Mouse (Mus musculus): ENCODE results near the gene Hebp2. TPM values are rescaled to one million over a fixed set of nuclear protein-coding genes. Genes with fewer than 3 reads are reported as not detected.
"Not testable (repeated sequence)": the region's sequence is repeated elsewhere in the genome, so short reads cannot be mapped to it uniquely, and the experiment has no call there.

Gene Hebp2
- 13.5 and 16.2 TPM in 2 replicates for polyA plus RNA-seq (2015; fragmentation: Nextera tagmentation; extraction: Ambion mirVana)

GRCm38 (mm10) chr10:18545813-18546235 is at the start of gene Hebp2:
Gene Hebp2 (minus strand): TSS chr10:18546076.
- H3K27me3 ChIP-seq (replicated peaks), result peaks cover 9% of the 10 kb centered on the region; the same call in 1 of the 2 replicates
- WGBS, result 0% methylated on average over 22 of the region's 22 CpGs
- H3K4me2 ChIP-seq, result peak within 1 kb of the TSS; percentile 87
- H3K4me3 ChIP-seq, result peak within 1 kb of the TSS; percentile 78
- ATAC-seq (ENCODE audit: extremely low read depth, insufficient number of reproducible peaks, low FRiP score, low TSS enrichment), result peak; percentile 39; the same call in 1 of the 2 replicates
- H3K4me1 ChIP-seq, result peaks cover 23% of the 10 kb centered on the region
- peak within 1 kb of the TSS; percentile 88 for H3K9ac ChIP-seq
- H3K27ac ChIP-seq (replicated peaks), result no peak within 1 kb of the TSS
- H3K36me3 ChIP-seq, result peaks cover 2% of the 10 kb centered on the region; the same call in 1 of the 2 replicates
- H3K9me3 ChIP-seq, result no peaks in the 10 kb centered on the region

GRCm38 (mm10) chr10:18589455-18589854 is 43.6 kb upstream of the Hebp2 start:
- H3K9me3 ChIP-seq, result no peaks in the 10 kb centered on the region
- no peaks in the 10 kb centered on the region for H3K4me1 ChIP-seq
- no peak for ATAC-seq (ENCODE audit: extremely low read depth, insufficient number of reproducible peaks, low FRiP score, low TSS enrichment)
- no peak overlapping the region for H3K9ac ChIP-seq
- WGBS, result 70% methylated on average over 5 of the region's 5 CpGs
- no peak overlapping the region for H3K4me2 ChIP-seq
- no peak overlapping the region for H3K4me3 ChIP-seq
- no peak overlapping the region for H3K27ac ChIP-seq (replicated peaks)
- no peaks in the 10 kb centered on the region for H3K36me3 ChIP-seq
- no peaks in the 10 kb centered on the region; the same call in 1 of the 2 replicates for H3K27me3 ChIP-seq (replicated peaks)

- H3K4me1 ChIP-seq, result no peaks in the 10 kb centered on the region
- no peak for ATAC-seq (ENCODE audit: extremely low read depth, insufficient number of reproducible peaks, low FRiP score, low TSS enrichment)
- no peaks in the 10 kb centered on the region for H3K9me3 ChIP-seq
- WGBS, result 38% methylated on average over 7 of the region's 7 CpGs
- H3K36me3 ChIP-seq, result no peaks in the 10 kb centered on the region
- H3K9ac ChIP-seq, result no peak overlapping the region
- H3K4me2 ChIP-seq, result no peak overlapping the region
- no peak overlapping the region for H3K27ac ChIP-seq (replicated peaks)
- H3K27me3 ChIP-seq (replicated peaks), result no peaks in the 10 kb centered on the region
- no peak overlapping the region for H3K4me3 ChIP-seq
Observed at GRCm38 (mm10) chr10:18584188-18584587, 38.3 kb upstream of the Hebp2 start.

- Histone ChIP-seq H3K4me3 (no peak overlapping the region), H3K27me3 (replicated peaks) (no peaks in the 10 kb centered on the region), H3K4me1 (no peaks in the 10 kb centered on the region), H3K36me3 (no peaks in the 10 kb centered on the region), H3K9me3 (no peaks in the 10 kb centered on the region), H3K9ac (no peak overlapping the region), H3K27ac (replicated peaks) (no peak overlapping the region), H3K4me2 (no peak overlapping the region)
- no peak for ATAC-seq (ENCODE audit: extremely low read depth, insufficient number of reproducible peaks, low FRiP score, low TSS enrichment)
- WGBS, result 51% methylated on average over 2 of the region's 2 CpGs
Observed at GRCm38 (mm10) chr10:18572581-18572980, 26.7 kb upstream of the Hebp2 start.

- H3K4me1 ChIP-seq, result no peaks in the 10 kb centered on the region
- H3K27me3 ChIP-seq (replicated peaks), result no peaks in the 10 kb centered on the region
- no peak overlapping the region for H3K9ac ChIP-seq
- WGBS, result 5% methylated on average over 4 of the region's 4 CpGs
- no peak overlapping the region for H3K4me3 ChIP-seq
- H3K4me2 ChIP-seq, result no peak overlapping the region
- H3K27ac ChIP-seq (replicated peaks), result no peak overlapping the region
- H3K9me3 ChIP-seq, result no peaks in the 10 kb centered on the region
- no peak for ATAC-seq (ENCODE audit: extremely low read depth, insufficient number of reproducible peaks, low FRiP score, low TSS enrichment)
- H3K36me3 ChIP-seq, result no peaks in the 10 kb centered on the region
Observed at GRCm38 (mm10) chr10:18562940-18563339, 17.1 kb upstream of the Hebp2 start.

- WGBS, result 43% methylated on average over 5 of the region's 5 CpGs
Observed at GRCm38 (mm10) chr10:18561445-18561844, 15.6 kb upstream of the Hebp2 start.

GRCm38 (mm10) chr10:18559076-18559475 is 13.2 kb upstream of the Hebp2 start:
- not testable (repeated sequence) for H3K9me3 ChIP-seq; H3K4me2 ChIP-seq; H3K4me3 ChIP-seq; H3K9ac ChIP-seq; ATAC-seq (ENCODE audit: extremely low read depth, insufficient number of reproducible peaks, low FRiP score, low TSS enrichment); H3K4me1 ChIP-seq; H3K27me3 ChIP-seq (replicated peaks); H3K36me3 ChIP-seq; H3K27ac ChIP-seq (replicated peaks)
- 71% methylated on average over 9 of the region's 9 CpGs for WGBS

More at GRCm38 (mm10) chr10:18561445-18561844, 15.6 kb upstream of the Hebp2 start:
- no peaks in the 10 kb centered on the region for H3K4me1 ChIP-seq
- no peak overlapping the region for H3K27ac ChIP-seq (replicated peaks)
- H3K4me2 ChIP-seq, result no peak overlapping the region
- H3K9me3 ChIP-seq, result no peaks in the 10 kb centered on the region
- no peaks in the 10 kb centered on the region for H3K36me3 ChIP-seq
- H3K9ac ChIP-seq, result no peak overlapping the region
- H3K27me3 ChIP-seq (replicated peaks), result no peaks in the 10 kb centered on the region
- ATAC-seq (ENCODE audit: extremely low read depth, insufficient number of reproducible peaks, low FRiP score, low TSS enrichment), result no peak
- no peak overlapping the region for H3K4me3 ChIP-seq

- 4% methylated on average over 33 of the region's 35 CpGs for WGBS
- H3K27me3 ChIP-seq (replicated peaks), result peaks cover 9% of the 10 kb centered on the region; the same call in 1 of the 2 replicates
- no peaks in the 10 kb centered on the region for H3K36me3 ChIP-seq
- peak overlapping the region; percentile 71 for H3K9ac ChIP-seq
- peak overlapping the region; percentile 80 for H3K4me2 ChIP-seq
- H3K27ac ChIP-seq (replicated peaks), result no peak overlapping the region
- H3K4me3 ChIP-seq, result peak overlapping the region; percentile 52
- peaks cover 23% of the 10 kb centered on the region for H3K4me1 ChIP-seq
- H3K9me3 ChIP-seq, result no peaks in the 10 kb centered on the region
- ATAC-seq (ENCODE audit: extremely low read depth, insufficient number of reproducible peaks, low FRiP score, low TSS enrichment), result no peak
Observed at GRCm38 (mm10) chr10:18549321-18550216, 3.7 kb upstream of the Hebp2 start.

GRCm38 (mm10) chr10:18547381-18547780 is 1.5 kb upstream of the Hebp2 start:
- Histone ChIP-seq H3K9ac (no peak overlapping the region), H3K27me3 (replicated peaks) (peaks cover 9% of the 10 kb centered on the region; the same call in 1 of the 2 replicates), H3K4me2 (no peak overlapping the region), H3K36me3 (no peaks in the 10 kb centered on the region), H3K4me3 (no peak overlapping the region), H3K4me1 (peaks cover 23% of the 10 kb centered on the region), H3K27ac (replicated peaks) (no peak overlapping the region), H3K9me3 (no peaks in the 10 kb centered on the region)
- 82% methylated on average over 4 of the region's 4 CpGs for WGBS
- ATAC-seq (ENCODE audit: extremely low read depth, insufficient number of reproducible peaks, low FRiP score, low TSS enrichment), result no peak

- Histone ChIP-seq H3K27ac (replicated peaks) (no peak overlapping the region), H3K9me3 (no peaks in the 10 kb centered on the region), H3K4me1 (peaks cover 21% of the 10 kb centered on the region), H3K36me3 (peaks cover 3% of the 10 kb centered on the region; the same call in 1 of the 2 replicates), H3K4me3 (peak overlapping the region; percentile 78), H3K4me2 (peak overlapping the region; percentile 87), H3K27me3 (replicated peaks) (peaks cover 9% of the 10 kb centered on the region; the same call in 1 of the 2 replicates), H3K9ac (peak overlapping the region; percentile 88)
- ATAC-seq (ENCODE audit: extremely low read depth, insufficient number of reproducible peaks, low FRiP score, low TSS enrichment), result no peak
- 7% methylated on average over 13 of the region's 13 CpGs for WGBS
Observed at GRCm38 (mm10) chr10:18545309-18545708, 567 bp downstream of the Hebp2 start.

- Histone ChIP-seq H3K27me3 (replicated peaks) (no peaks in the 10 kb centered on the region), H3K27ac (replicated peaks) (no peak overlapping the region), H3K9ac (no peak overlapping the region), H3K4me1 (peaks cover 6% of the 10 kb centered on the region), H3K4me3 (no peak overlapping the region), H3K4me2 (no peak overlapping the region), H3K36me3 (peaks cover 43% of the 10 kb centered on the region), H3K9me3 (no peaks in the 10 kb centered on the region)
- ATAC-seq (ENCODE audit: extremely low read depth, insufficient number of reproducible peaks, low FRiP score, low TSS enrichment), result no peak
- 77% methylated on average over 2 of the region's 2 CpGs for WGBS
Observed at GRCm38 (mm10) chr10:18536889-18537288, 9.0 kb downstream of the Hebp2 start.
